Mouse (Mus musculus): Measurements from ENCODE around the gene Boc.

DNA sequence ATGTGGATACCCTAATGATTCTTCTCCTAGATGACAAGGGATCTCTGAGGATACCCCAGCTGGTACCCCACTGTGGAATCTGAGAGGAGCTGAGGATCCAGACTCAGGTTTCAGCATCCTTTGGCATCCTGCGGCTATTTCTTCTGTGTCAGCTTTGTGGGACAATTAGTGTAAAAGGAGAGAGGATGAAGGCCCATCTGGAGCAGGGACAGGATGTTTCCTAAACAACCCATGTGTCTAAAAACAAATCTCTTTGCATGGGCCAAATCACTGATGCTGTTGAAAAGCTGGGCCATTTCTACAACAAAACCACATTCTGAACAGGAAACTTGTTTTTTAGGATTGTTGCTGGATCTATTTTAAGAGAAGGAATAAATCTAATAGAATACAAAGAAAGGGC lies 53.5 kb downstream of the Boc start:
- no peak for TF ChIP-seq ZC3H11A (IDR thresholded peaks at IDR 0.05; ENCODE audit: borderline replicate concordance, low read depth, low read length)
- TF ChIP-seq ZNF384 (IDR thresholded peaks at IDR 0.05; ENCODE audit: low read depth, low read length): no peak
- no peak for TF ChIP-seq MAFK (IDR thresholded peaks at IDR 0.05; ENCODE audit: insufficient read depth, low read depth, low read length)
- TF ChIP-seq CHD2 (IDR thresholded peaks at IDR 0.05; ENCODE audit: low read depth, low read length): no peak
